Mouse (Mus musculus) heart, embryonic 12.5 days (tissue): Measurements from ENCODE around the gene Muc5b. TPM values are rescaled to one million over a fixed set of nuclear protein-coding genes. Genes with fewer than 3 reads are reported as not detected.

Experiments used
- ATAC-seq: fragments of 200-750 bp; cut with Nextera tagmentation; 2 replicates; pipeline ENCODE4 v1.8.0; 2017; ENCODE audit warnings: moderate TSS enrichment, moderate library complexity; ENCODE audit not compliant: insufficient number of reproducible peaks, low FRiP score
- H3K27ac ChIP-seq: fragments of 300-500 bp; sonication (generic); 2 replicates; pipeline ENCODE4 v1.5.1; 2016; ENCODE audit warnings: mild to moderate bottlenecking, moderate library complexity; ENCODE audit not compliant: poor library complexity, severe bottlenecking
- H3K27me3 ChIP-seq: fragments of 300-500 bp; sonication (generic); replicated peaks from 2 replicates; pipeline ENCODE4 v1.6.1; 2016; ENCODE audit warnings: mild to moderate bottlenecking, moderate library complexity
- H3K36me3 ChIP-seq: fragments of 300-500 bp; sonication (generic); 2 replicates; pipeline ENCODE4 v1.6.1; 2016; ENCODE audit warnings: mild to moderate bottlenecking, moderate library complexity
- H3K4me1 ChIP-seq: fragments of 300-500 bp; sonication (generic); replicated peaks from 2 replicates; pipeline ENCODE4 v1.6.1; 2016; ENCODE audit warnings: mild to moderate bottlenecking
- H3K4me2 ChIP-seq: fragments of 300-500 bp; sonication (generic); 2 replicates; pipeline ENCODE4 v1.6.1; 2016; ENCODE audit warnings: mild to moderate bottlenecking, moderate library complexity
- H3K4me3 ChIP-seq: fragments of 300-500 bp; sonication (generic); 2 replicates; pipeline ENCODE4 v1.5.1; 2016; ENCODE audit warnings: mild to moderate bottlenecking
- H3K9ac ChIP-seq: fragments of 300-500 bp; sonication (generic); 2 replicates; pipeline ENCODE4 v1.6.1; 2016; ENCODE audit warnings: mild to moderate bottlenecking, moderate library complexity
- H3K9me3 ChIP-seq: fragments of 300-500 bp; sonication (generic); replicated peaks from 2 replicates; pipeline ENCODE4 v1.6.1; 2016; ENCODE audit warnings: mild to moderate bottlenecking, moderate library complexity
- WGBS: fragments of 180-500 bp; shearing (Covaris S2); methylation state at CpG from one replicate; pipeline ENCODE4 v1.1.7; 2016; 5-methylcytosine and 5-hydroxymethylcytosine counted together
- polyA plus RNA-seq: library from polyadenylated mRNA; unstranded; fragments of >200 nt; fragmentation: Nextera tagmentation; extraction: Ambion mirVana; gene quantifications from 2 replicates; pipeline ENCODE4 v1.2.1, GENCODE M21; 2016

Gene Muc5b
- polyA plus RNA-seq, 1 experiment from 2014 or later = 0.06 TPM

- WGBS = under 1% methylated on average over 44 of the region's 44 CpGs
- no peaks in the 10 kb centered on the region for H3K36me3 ChIP-seq
- peak; percentile 98 for ATAC-seq
- peaks cover 27% of the 10 kb centered on the region for H3K27me3 ChIP-seq
- H3K4me3 ChIP-seq = peak overlapping the region; percentile 100
- H3K9me3 ChIP-seq = no peaks in the 10 kb centered on the region
- peak overlapping the region; percentile 81 for H3K27ac ChIP-seq
- H3K4me2 ChIP-seq = peak overlapping the region; percentile 95
- H3K4me1 ChIP-seq = peaks cover 28% of the 10 kb centered on the region
- peak overlapping the region; percentile 97 for H3K9ac ChIP-seq
Observed at GRCm38 (mm10) chr7:141902269-141902729, 63.4 kb downstream of the Muc5b start.

GRCm38 (mm10) chr7:141902791-141903190 is 63.9 kb downstream of the Muc5b start:
- peaks cover 24% of the 10 kb centered on the region for H3K4me1 ChIP-seq
- peak overlapping the region; percentile 95 for H3K4me2 ChIP-seq
- 63% methylated on average over 4 of the region's 4 CpGs for WGBS
- H3K4me3 ChIP-seq = peak overlapping the region; percentile 100
- H3K9me3 ChIP-seq = no peaks in the 10 kb centered on the region
- H3K27me3 ChIP-seq = peaks cover 27% of the 10 kb centered on the region
- no peak overlapping the region for H3K27ac ChIP-seq
- peak overlapping the region; percentile 62; the same call in 1 of the 2 replicates for H3K9ac ChIP-seq
- ATAC-seq = no peak
- no peaks in the 10 kb centered on the region for H3K36me3 ChIP-seq

- peaks cover 62% of the 10 kb centered on the region for H3K27me3 ChIP-seq
- ATAC-seq = no peak
- H3K4me2 ChIP-seq = no peak overlapping the region
- H3K27ac ChIP-seq = no peak overlapping the region
- no peaks in the 10 kb centered on the region for H3K9me3 ChIP-seq
- H3K9ac ChIP-seq = no peak overlapping the region
- H3K4me3 ChIP-seq = no peak overlapping the region
- H3K36me3 ChIP-seq = no peaks in the 10 kb centered on the region
- no peaks in the 10 kb centered on the region for H3K4me1 ChIP-seq
- 63% methylated on average over 6 of the region's 6 CpGs for whole genome bisulfite sequencing
Observed at GRCm38 (mm10) chr7:141908591-141908990, 69.7 kb downstream of the Muc5b start.

- WGBS = 52% methylated on average over 3 of the region's 3 CpGs
- Histone ChIP-seq H3K4me2 (no peak overlapping the region), H3K4me1 (no peaks in the 10 kb centered on the region), H3K27ac (no peak overlapping the region), H3K4me3 (no peak overlapping the region), H3K36me3 (no peaks in the 10 kb centered on the region), H3K27me3 (peaks cover 39% of the 10 kb centered on the region), H3K9me3 (no peaks in the 10 kb centered on the region), H3K9ac (no peak overlapping the region)
- no peak for ATAC-seq
Observed at GRCm38 (mm10) chr7:141911305-141911704, 72.4 kb downstream of the Muc5b start.

GRCm38 (mm10) chr7:141918407-141918806 is 79.5 kb downstream of the Muc5b start, which contains the start of gene Tollip:
Tollip (minus strand) TSS chr7:141918507.
- 79% methylated on average over 2 of the region's 2 CpGs for WGBS
- Histone ChIP-seq H3K27ac (no peak within 1 kb of the TSS), H3K4me3 (no peak within 1 kb of the TSS), H3K9me3 (no peaks in the 10 kb centered on the region), H3K4me2 (no peak within 1 kb of the TSS), H3K36me3 (no peaks in the 10 kb centered on the region), H3K4me1 (no peaks in the 10 kb centered on the region), H3K27me3 (peaks cover under 1% of the 10 kb centered on the region), H3K9ac (no peak within 1 kb of the TSS)
- no peak for ATAC-seq

Other genes with a start within 250 kb of the Muc5b start
- 0.06 and 0.11 TPM in 2 replicates for gene Muc6, start 183.8 kb upstream of the Muc5b start, polyA plus RNA-seq
- 0.31 and 0.51 TPM in 2 replicates for gene Muc2, start 148.7 kb upstream of the Muc5b start, polyA plus RNA-seq
- not detected in 2 replicates for gene Muc5ac, start 50.1 kb upstream of the Muc5b start, polyA plus RNA-seq
- gene Tollip, start 79.4 kb downstream of the Muc5b start, polyA plus RNA-seq = 41.1 and 41.3 TPM in 2 replicates
- gene Brsk2, start 110.7 kb downstream of the Muc5b start, polyA plus RNA-seq = 0.40 TPM in 2 replicates
- 42.7 and 43.6 TPM in 2 replicates for gene Mob2, start 222.0 kb downstream of the Muc5b start, polyA plus RNA-seq